Mouse (Mus musculus) lung, postnatal 0 days (tissue): ENCODE measurements around the gene Ndel1.

Source experiments
- CTCF ChIP-seq: IDR thresholded peaks from 2 replicates; pipeline ENCODE4 v1.5.1; 2016; ENCODE audit warnings: antibody characterized with exemption, mild to moderate bottlenecking
- EP300 ChIP-seq: IDR thresholded peaks from 2 replicates; pipeline ENCODE4 v1.6.1; 2016; ENCODE audit warnings: antibody characterized with exemption, mild to moderate bottlenecking, control low read depth

- peak; percentile 92 for TF ChIP-seq CTCF
- TF ChIP-seq EP300 = no peak
Observed at GRCm38 (mm10) chr11:68807787-68808186, 63.9 kb downstream of the Ndel1 start.
